Mouse (Mus musculus): ENCODE measurements around the gene Prune1. TPM values are rescaled to one million over a fixed set of nuclear protein-coding genes. Genes with fewer than 3 reads are reported as not detected.

Gene Prune1
- polyA plus RNA-seq, 1 experiment from 2014 or later: 24.7 TPM

DNA sequence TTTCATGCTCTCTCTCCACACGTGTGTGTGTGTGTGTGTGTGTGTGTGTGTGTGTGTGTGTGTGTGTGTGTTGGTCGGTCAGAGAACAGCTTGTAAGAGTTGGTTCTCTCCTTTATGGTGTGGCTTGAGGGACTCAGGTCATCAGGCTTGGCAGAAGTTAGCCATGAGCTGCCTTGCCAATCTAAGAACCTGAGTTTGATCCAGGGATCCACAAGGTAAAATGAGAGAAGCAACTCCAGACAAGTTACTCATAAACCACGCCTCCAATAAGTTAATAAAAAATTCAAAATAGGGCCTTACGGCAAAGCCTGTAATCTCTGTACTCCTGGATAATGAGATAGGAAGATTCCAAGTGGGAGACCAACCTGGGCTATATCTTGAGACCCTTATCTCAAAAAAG, 73.6 kb downstream of the Prune1 start:
- Histone ChIP-seq H3K27ac (ENCODE audit: low read depth, low read length) (no peak overlapping the region), H3K9ac (ENCODE audit: low read depth, low read length) (no peak overlapping the region), H3K4me2 (no peak overlapping the region), H3K4me1 (ENCODE audit: control insufficient read depth, insufficient read depth, low read length) (no peaks in the 10 kb centered on the region), H3K27me3 (ENCODE audit: control insufficient read depth, insufficient read depth, low read length) (no peaks in the 10 kb centered on the region), H3K4me3 (ENCODE audit: low read depth, low read length) (no peak overlapping the region), H3K36me3 (ENCODE audit: control insufficient read depth, insufficient read depth, low read length) (peaks cover 22% of the 10 kb centered on the region), H3K9me3 (replicated peaks; ENCODE audit: control insufficient read depth, low read length) (no peaks in the 10 kb centered on the region)
- 88% methylated on average over 4 of the region's 4 CpGs for WGBS (ENCODE audit: insufficient replicate concordance)
- no peak for ATAC-seq (replicated peaks; ENCODE audit: insufficient number of reproducible peaks, low FRiP score, low TSS enrichment)

- 84% methylated on average over 6 of the region's 6 CpGs for WGBS (ENCODE audit: insufficient replicate concordance)
- Histone ChIP-seq H3K36me3 (ENCODE audit: control insufficient read depth, insufficient read depth, low read length) (peaks cover 42% of the 10 kb centered on the region), H3K9ac (ENCODE audit: low read depth, low read length) (no peak overlapping the region)
Measured at GRCm38 (mm10) chr3:95203880-95204279, 78.0 kb downstream of the Prune1 start.

More at GRCm38 (mm10) chr3:95203880-95204279, 78.0 kb downstream of the Prune1 start:
- Histone ChIP-seq H3K27me3 (ENCODE audit: control insufficient read depth, insufficient read depth, low read length) (no peaks in the 10 kb centered on the region), H3K4me3 (ENCODE audit: low read depth, low read length) (no peak overlapping the region), H3K9me3 (replicated peaks; ENCODE audit: control insufficient read depth, low read length) (no peaks in the 10 kb centered on the region), H3K4me1 (ENCODE audit: control insufficient read depth, insufficient read depth, low read length) (no peaks in the 10 kb centered on the region), H3K27ac (ENCODE audit: low read depth, low read length) (no peak overlapping the region), H3K4me2 (no peak overlapping the region)
- ATAC-seq (replicated peaks; ENCODE audit: insufficient number of reproducible peaks, low FRiP score, low TSS enrichment): no peak

Other genes with a start within 250 kb of the Prune1 start
- 231 and 247 TPM in 2 replicates for gene Psmd4, start 239.5 kb downstream of the Prune1 start, polyA plus RNA-seq (2014; fragmentation: Nextera tagmentation; extraction: Ambion mirVana)
- 11.8 and 14.0 TPM in 2 replicates for gene Pip5k1a, start 175.1 kb downstream of the Prune1 start, polyA plus RNA-seq (2014; fragmentation: Nextera tagmentation; extraction: Ambion mirVana)
- gene Vps72, start 171.1 kb downstream of the Prune1 start, polyA plus RNA-seq (2014; fragmentation: Nextera tagmentation; extraction: Ambion mirVana): 108 and 113 TPM in 2 replicates
- 0.53 and 0.83 TPM in 2 replicates for gene Tmod4, start 157.6 kb downstream of the Prune1 start, polyA plus RNA-seq (2014; fragmentation: Nextera tagmentation; extraction: Ambion mirVana)
- gene Scnm1, start 148.1 kb downstream of the Prune1 start, polyA plus RNA-seq (2014; fragmentation: Nextera tagmentation; extraction: Ambion mirVana): 57.7 and 61.8 TPM in 2 replicates
- 6.5 and 7.6 TPM in 2 replicates for gene Lysmd1, start 148.0 kb downstream of the Prune1 start, polyA plus RNA-seq (2014; fragmentation: Nextera tagmentation; extraction: Ambion mirVana)
- 0.79 and 1.5 TPM in 2 replicates for gene Tnfaip8l2, start 139.7 kb downstream of the Prune1 start, polyA plus RNA-seq (2014; fragmentation: Nextera tagmentation; extraction: Ambion mirVana)
- gene Sema6c, start 121.6 kb downstream of the Prune1 start, polyA plus RNA-seq (2014; fragmentation: Nextera tagmentation; extraction: Ambion mirVana): 2.2 and 2.8 TPM in 2 replicates
- gene Gabpb2, start 64.2 kb downstream of the Prune1 start, polyA plus RNA-seq (2014; fragmentation: Nextera tagmentation; extraction: Ambion mirVana): 5.4 and 7.2 TPM in 2 replicates
- 62.3 and 68.9 TPM in 2 replicates for gene Cdc42se1, start 53.3 kb downstream of the Prune1 start, polyA plus RNA-seq (2014; fragmentation: Nextera tagmentation; extraction: Ambion mirVana)
- 16.4 and 21.0 TPM in 2 replicates for gene Mllt11, start 49.9 kb downstream of the Prune1 start, polyA plus RNA-seq (2014; fragmentation: Nextera tagmentation; extraction: Ambion mirVana)
- 0.30 and 0.62 TPM in 2 replicates for gene Gm128, start 40.5 kb downstream of the Prune1 start, polyA plus RNA-seq (2014; fragmentation: Nextera tagmentation; extraction: Ambion mirVana)
- not detected in 2 replicates for gene Bnipl, start 30.9 kb downstream of the Prune1 start, polyA plus RNA-seq (2014; fragmentation: Nextera tagmentation; extraction: Ambion mirVana)
- 24.3 and 25.1 TPM in 2 replicates for gene Mindy1, start 731 bp downstream of the Prune1 start, polyA plus RNA-seq (2014; fragmentation: Nextera tagmentation; extraction: Ambion mirVana)
- gene Anxa9, start 25.1 kb upstream of the Prune1 start, polyA plus RNA-seq (2014; fragmentation: Nextera tagmentation; extraction: Ambion mirVana): 0.84 and 1.5 TPM in 2 replicates
- 117 and 125 TPM in 2 replicates for gene Cers2, start 32.7 kb upstream of the Prune1 start, polyA plus RNA-seq (2014; fragmentation: Nextera tagmentation; extraction: Ambion mirVana)
- 31.6 and 37.6 TPM in 2 replicates for gene Setdb1, start 75.1 kb upstream of the Prune1 start, polyA plus RNA-seq (2014; fragmentation: Nextera tagmentation; extraction: Ambion mirVana)
- not detected in 2 replicates for gene 4930558C23Rik, start 120.8 kb upstream of the Prune1 start, polyA plus RNA-seq (2014; fragmentation: Nextera tagmentation; extraction: Ambion mirVana)
- 20.6 and 28.5 TPM in 2 replicates for gene Arnt, start 152.3 kb upstream of the Prune1 start, polyA plus RNA-seq (2014; fragmentation: Nextera tagmentation; extraction: Ambion mirVana)
- 9.9 and 14.0 TPM in 2 replicates for gene Ctsk, start 217.2 kb upstream of the Prune1 start, polyA plus RNA-seq (2014; fragmentation: Nextera tagmentation; extraction: Ambion mirVana)
- gene Ctss, start 244.7 kb upstream of the Prune1 start, polyA plus RNA-seq (2014; fragmentation: Nextera tagmentation; extraction: Ambion mirVana): 5.4 and 6.2 TPM in 2 replicates

Data from heart, embryonic 11.5 days (tissue).